In the genomic region with DNA sequence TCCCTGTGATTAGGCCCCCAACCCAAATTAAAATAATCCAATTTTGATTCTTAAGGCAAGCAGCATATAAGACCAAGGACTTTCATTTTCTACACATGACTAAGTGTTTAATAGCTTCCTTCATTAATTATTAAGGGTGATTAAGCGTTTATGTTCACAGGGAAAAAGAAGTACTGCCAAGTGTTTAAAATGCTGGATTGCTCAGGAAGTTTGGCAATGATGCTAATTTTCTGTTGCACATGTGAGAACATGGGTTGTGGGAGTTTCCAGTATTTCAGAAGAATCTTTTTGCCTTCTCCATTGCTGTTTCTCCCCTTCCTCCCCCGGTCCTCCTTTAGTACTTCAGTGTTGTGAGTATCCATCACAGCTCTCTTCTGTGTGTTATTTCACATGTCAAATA, we compare ENCODE assay signal across 16 mouse cellular contexts.
"Had no signal": no experiment of that assay in that cellular context is flagged by ENCODE, and none has a peak within 500 bp of the region (broad histone marks: within the 10 kb centered on the region; RNA-seq: fewer than 3 reads in every experiment).

No protein-coding gene starts in this region.

- H3K36me3 ChIP-seq: lung, embryonic 15.5 days; midbrain, embryonic 12.5 days; neural tube, embryonic 12.5 days; stomach, embryonic 15.5 days had no signal

- H3K4me3 ChIP-seq: lung, embryonic 15.5 days; megakaryocyte, embryonic 14.5 days; midbrain, embryonic 12.5 days; neural tube, embryonic 12.5 days; stomach, embryonic 15.5 days had no signal

- H3K27me3 ChIP-seq: lung, embryonic 15.5 days; neural tube, embryonic 12.5 days; stomach, embryonic 15.5 days had no signal

- H3K27ac ChIP-seq: lung, embryonic 15.5 days; macrophage; midbrain, embryonic 12.5 days; neural tube, embryonic 12.5 days had no signal

- H3K4me2 ChIP-seq: lung, embryonic 15.5 days; midbrain, embryonic 12.5 days; neural tube, embryonic 12.5 days; stomach, embryonic 15.5 days had no signal

- H3K9ac ChIP-seq: liver, postnatal 0 days; lung, embryonic 15.5 days; midbrain, embryonic 12.5 days; neural tube, embryonic 12.5 days; stomach, embryonic 15.5 days had no signal

- H3K4me1 ChIP-seq: stomach, embryonic 15.5 days had no signal

- H3K9me3 ChIP-seq: lung, embryonic 15.5 days; megakaryocyte, embryonic 14.5 days; midbrain, embryonic 12.5 days; neural tube, embryonic 12.5 days; stomach, embryonic 15.5 days had no signal

- DNase-seq: liver, postnatal 0 days; lung, adult 2 months; lung, postnatal 14 days; lung, postnatal 36 days; midbrain, embryonic 14.5 days; right cerebral cortex, postnatal 14 days; thymus, adult 2 months; thymus, postnatal 25 days; thymus, postnatal 4 days had no signal

- ATAC-seq: liver, postnatal 0 days; lung, postnatal 0 days had no signal
